Mouse (Mus musculus) ES-Bruce4 (cell line): Measurements from ENCODE around the gene Myrfl. TPM values are rescaled to one million over a fixed set of nuclear protein-coding genes. Genes with fewer than 3 reads are reported as not detected.

Experiments used
- H3K27ac ChIP-seq: 2 replicates; pipeline ENCODE4 v1.5.1; 2012; ENCODE audit warnings: low read length, inconsistent platforms; ENCODE audit not compliant: insufficient read depth
- H3K27me3 ChIP-seq: 2 replicates; pipeline ENCODE4 v1.6.1; 2012; ENCODE audit warnings: mild to moderate bottlenecking, low read length, inconsistent platforms; ENCODE audit not compliant: control insufficient read depth, poor library complexity, insufficient read depth, severe bottlenecking
- H3K36me3 ChIP-seq: 2 replicates; pipeline ENCODE4 v1.6.1; 2012; ENCODE audit warnings: inconsistent platforms, mild to moderate bottlenecking, low read length, moderate library complexity; ENCODE audit not compliant: control insufficient read depth, poor library complexity, insufficient read depth, severe bottlenecking
- H3K4me1 ChIP-seq: one replicate; pipeline ENCODE4 v1.8.1; 2011; ENCODE audit warnings: low read length; ENCODE audit not compliant: control insufficient read depth, insufficient read depth
- H3K4me3 ChIP-seq: 2 replicates; pipeline ENCODE4 v1.5.1; 2011; ENCODE audit warnings: low read depth, mild to moderate bottlenecking, low read length
- H3K9ac ChIP-seq: 2 replicates; pipeline ENCODE4 v1.6.1; 2012; ENCODE audit warnings: low read depth, mild to moderate bottlenecking, inconsistent platforms; ENCODE audit not compliant: poor library complexity, severe bottlenecking
- H3K9me3 ChIP-seq: replicated peaks from 2 replicates; pipeline ENCODE4 v1.6.1; 2012; ENCODE audit warnings: mild to moderate bottlenecking, low read length, inconsistent platforms; ENCODE audit not compliant: control insufficient read depth, poor library complexity, insufficient read depth, severe bottlenecking
- CTCF ChIP-seq: IDR thresholded peaks from one replicate; pipeline ENCODE4 v1.8.1; 2011; ENCODE audit warnings: low read depth, low read length
- EP300 ChIP-seq: IDR thresholded peaks from 2 replicates; pipeline ENCODE4 v1.6.1; 2011; ENCODE audit warnings: low read depth, low read length; ENCODE audit not compliant: insufficient read depth
- POLR2A ChIP-seq: IDR thresholded peaks from one replicate; pipeline ENCODE4 v1.8.1; 2011; ENCODE audit warnings: low read length; ENCODE audit not compliant: insufficient read depth
- polyA plus RNA-seq: library from polyadenylated mRNA; stranded (reverse); fragments of >200 nt; gene quantifications from 2 replicates; pipeline ENCODE4 v1.2.4, GENCODE M21; 2011; ENCODE audit warnings: low read depth; ENCODE audit not compliant: missing spikeins, insufficient read depth, insufficient read length

Myrfl gene
- polyA plus RNA-seq, 1 experiment, result 0.19 TPM

- no peak overlapping the region for H3K27ac ChIP-seq
- H3K27me3 ChIP-seq, result no peaks in the 10 kb centered on the region
- no peaks in the 10 kb centered on the region for H3K36me3 ChIP-seq
- no peak for TF ChIP-seq CTCF
- no peak for TF ChIP-seq POLR2A
- no peak for TF ChIP-seq EP300
- no peak overlapping the region for H3K4me3 ChIP-seq
- H3K4me1 ChIP-seq, result no peaks in the 10 kb centered on the region
- peak overlapping the region; percentile 12; the same call in 1 of the 2 replicates for H3K9ac ChIP-seq
- H3K9me3 ChIP-seq, result no peaks in the 10 kb centered on the region
Measured at GRCm38 (mm10) chr10:116727702-116728298, 168.9 kb downstream of the Myrfl start.

Other genes starting within 250 kb of the Myrfl start
- gene Rab3ip, start 53.9 kb upstream of the Myrfl start, polyA plus RNA-seq, result 58.7 and 70.8 TPM in 2 replicates
- gene Gm10271, start 75.7 kb upstream of the Myrfl start, polyA plus RNA-seq, result not detected in 2 replicates
- gene Best3, start 89.4 kb upstream of the Myrfl start, polyA plus RNA-seq, result not detected in 2 replicates
- not detected in 2 replicates for gene Lrrc10, start 148.4 kb upstream of the Myrfl start, polyA plus RNA-seq
- gene Cct2, start 166.9 kb upstream of the Myrfl start, polyA plus RNA-seq, result 974 and 1,034 TPM in 2 replicates